Mouse (Mus musculus): ENCODE measurements around the gene Serpina11. TPM values are rescaled to one million over a fixed set of nuclear protein-coding genes. Genes with fewer than 3 reads are reported as not detected.
"Not testable (repeated sequence)": the region's sequence is repeated elsewhere in the genome, so short reads cannot be mapped to it uniquely, and the experiment has no call there.

Serpina11 gene
- polyA plus RNA-seq, 1 experiment from 2014 or later: not detected

- 75% methylated on average over 8 of the region's 8 CpGs for WGBS
- Histone ChIP-seq H3K4me2 (replicated peaks; ENCODE audit: low read depth) (no peak overlapping the region), H3K4me1 (replicated peaks; ENCODE audit: control insufficient read depth, insufficient read depth, low read length) (no peaks in the 10 kb centered on the region), H3K9ac (ENCODE audit: low read depth, low read length) (no peak overlapping the region), H3K27ac (ENCODE audit: low read depth, low read length) (no peak overlapping the region), H3K36me3 (ENCODE audit: control insufficient read depth, insufficient read depth) (no peaks in the 10 kb centered on the region), H3K4me3 (ENCODE audit: low read depth, low read length) (no peak overlapping the region), H3K27me3 (replicated peaks; ENCODE audit: control insufficient read depth, insufficient read depth, low read length) (no peaks in the 10 kb centered on the region), H3K9me3 (ENCODE audit: control insufficient read depth) (no peaks in the 10 kb centered on the region)
- no peak for ATAC-seq
- TF ChIP-seq CTCF (IDR thresholded peaks at IDR 0.05; ENCODE audit: low read depth): no peak
These were observed 26.9 kb downstream of the Serpina11 start for GRCm38 (mm10) chr12:103962860-103963259.

DNA sequence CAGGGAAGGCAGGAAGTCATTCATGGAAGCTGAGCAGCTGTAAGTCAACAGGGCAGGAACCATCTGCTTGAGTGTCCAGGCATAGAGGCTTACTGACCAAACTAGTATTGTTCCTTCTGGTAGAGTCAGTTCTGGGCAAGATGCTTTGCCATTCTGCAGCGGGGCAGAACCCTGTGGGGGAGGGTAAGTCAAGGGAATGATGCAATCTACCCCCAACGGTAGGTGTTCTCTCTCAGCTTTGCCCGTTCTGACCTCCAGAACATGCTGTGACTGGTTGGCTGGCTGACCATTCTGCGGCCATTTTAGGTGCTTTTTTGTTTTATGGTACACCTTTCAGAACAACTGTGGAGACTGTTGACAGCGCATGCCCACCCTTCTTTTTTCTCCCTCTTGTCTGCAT is 27.4 kb downstream of the Serpina11 start:
- Histone ChIP-seq H3K9me3 (ENCODE audit: control insufficient read depth) (no peaks in the 10 kb centered on the region), H3K4me2 (replicated peaks; ENCODE audit: low read depth) (no peak overlapping the region), H3K27me3 (replicated peaks; ENCODE audit: control insufficient read depth, insufficient read depth, low read length) (no peaks in the 10 kb centered on the region), H3K36me3 (ENCODE audit: control insufficient read depth, insufficient read depth) (no peaks in the 10 kb centered on the region), H3K27ac (ENCODE audit: low read depth, low read length) (no peak overlapping the region), H3K4me3 (ENCODE audit: low read depth, low read length) (no peak overlapping the region), H3K4me1 (replicated peaks; ENCODE audit: control insufficient read depth, insufficient read depth, low read length) (no peaks in the 10 kb centered on the region), H3K9ac (ENCODE audit: low read depth, low read length) (no peak overlapping the region)
- ATAC-seq: no peak
- TF ChIP-seq CTCF (IDR thresholded peaks at IDR 0.05; ENCODE audit: low read depth): no peak
- WGBS: 82% methylated on average over 5 of the region's 5 CpGs

DNA sequence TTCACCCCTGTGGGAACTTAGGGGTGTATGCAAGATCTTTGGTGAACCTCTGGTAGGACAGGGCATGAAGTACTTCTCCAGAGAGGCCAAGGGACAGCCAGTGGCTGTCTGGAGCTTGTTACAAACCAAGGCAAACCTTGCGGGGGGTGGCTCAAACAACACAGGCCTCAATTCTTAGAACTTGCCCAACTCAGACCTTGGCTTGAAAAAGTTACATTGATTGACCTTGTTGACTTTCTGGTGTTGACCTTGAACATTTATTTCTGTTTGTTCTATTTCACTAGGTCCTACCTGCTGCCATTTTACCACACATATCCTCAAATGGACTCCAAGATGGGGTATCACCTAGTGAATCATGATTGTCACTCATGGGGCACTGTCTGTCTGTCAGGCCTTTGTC is 28.0 kb downstream of the Serpina11 start:
- Histone ChIP-seq H3K9ac (ENCODE audit: low read depth, low read length) (no peak overlapping the region), H3K4me1 (replicated peaks; ENCODE audit: control insufficient read depth, insufficient read depth, low read length) (no peaks in the 10 kb centered on the region), H3K9me3 (ENCODE audit: control insufficient read depth) (no peaks in the 10 kb centered on the region), H3K27me3 (replicated peaks; ENCODE audit: control insufficient read depth, insufficient read depth, low read length) (no peaks in the 10 kb centered on the region), H3K4me3 (ENCODE audit: low read depth, low read length) (no peak overlapping the region), H3K27ac (ENCODE audit: low read depth, low read length) (no peak overlapping the region), H3K36me3 (ENCODE audit: control insufficient read depth, insufficient read depth) (no peaks in the 10 kb centered on the region), H3K4me2 (replicated peaks; ENCODE audit: low read depth) (no peak overlapping the region)
- no peak for ATAC-seq
- 100% methylated on average over 1 of the region's 1 CpGs for WGBS
- TF ChIP-seq CTCF (IDR thresholded peaks at IDR 0.05; ENCODE audit: low read depth): no peak

DNA sequence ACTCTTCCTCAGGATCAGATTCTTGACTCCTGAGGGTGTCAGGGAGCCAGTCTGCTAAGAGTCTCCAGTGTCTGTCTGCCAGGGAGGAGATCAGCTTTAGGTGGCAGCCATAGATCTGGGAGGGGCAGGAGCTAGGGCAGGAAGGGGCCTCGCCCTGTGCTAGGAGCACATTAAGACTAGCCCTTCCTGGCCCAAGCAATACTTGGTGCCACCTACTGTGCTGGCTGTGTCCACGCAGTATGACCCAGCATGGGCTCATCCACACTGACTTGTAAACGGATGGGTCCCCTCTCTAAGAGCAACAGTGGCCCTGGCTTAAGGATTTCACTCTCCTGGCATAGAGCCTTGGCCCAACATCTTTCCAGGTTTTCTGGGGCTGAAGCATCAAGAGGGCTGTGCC is 31.0 kb downstream of the Serpina11 start, which contains the start of gene Serpina1e:
Serpina1e (minus strand) TSS at position 178 of the 400 bp plus-strand sequence.
- no peak within 1 kb of the TSS for H3K9ac ChIP-seq (ENCODE audit: low read depth, low read length)
- H3K27ac ChIP-seq (ENCODE audit: low read depth, low read length): no peak within 1 kb of the TSS
- 61% methylated on average over 3 of the region's 3 CpGs for WGBS
- H3K36me3 ChIP-seq (ENCODE audit: control insufficient read depth, insufficient read depth): no peaks in the 10 kb centered on the region
- peak within 1 kb of the TSS; percentile 38 for H3K4me2 ChIP-seq (replicated peaks; ENCODE audit: low read depth)
- peak; percentile 58; the same call in 1 of the 2 replicates for ATAC-seq
- H3K4me3 ChIP-seq (ENCODE audit: low read depth, low read length): no peak within 1 kb of the TSS
- TF ChIP-seq CTCF (IDR thresholded peaks at IDR 0.05; ENCODE audit: low read depth): peak; percentile 55
- no peaks in the 10 kb centered on the region for H3K4me1 ChIP-seq (replicated peaks; ENCODE audit: control insufficient read depth, insufficient read depth, low read length)
- no peaks in the 10 kb centered on the region for H3K9me3 ChIP-seq (ENCODE audit: control insufficient read depth)
- no peaks in the 10 kb centered on the region for H3K27me3 ChIP-seq (replicated peaks; ENCODE audit: control insufficient read depth, insufficient read depth, low read length)

- ATAC-seq: peak; percentile 82
- not testable (repeated sequence) for H3K9ac ChIP-seq (ENCODE audit: low read depth, low read length); H3K9me3 ChIP-seq (ENCODE audit: control insufficient read depth); H3K4me1 ChIP-seq (replicated peaks; ENCODE audit: control insufficient read depth, insufficient read depth, low read length); H3K27ac ChIP-seq (ENCODE audit: low read depth, low read length); H3K4me2 ChIP-seq (replicated peaks; ENCODE audit: low read depth); H3K27me3 ChIP-seq (replicated peaks; ENCODE audit: control insufficient read depth, insufficient read depth, low read length); H3K4me3 ChIP-seq (ENCODE audit: low read depth, low read length); H3K36me3 ChIP-seq (ENCODE audit: control insufficient read depth, insufficient read depth)
- WGBS: 23% methylated on average over 2 of the region's 2 CpGs
These were observed 33.2 kb downstream of the Serpina11 start for GRCm38 (mm10) chr12:103956555-103956954.

GRCm38 (mm10) chr12:103952972-103953371 is 36.8 kb downstream of the Serpina11 start:
- not testable (repeated sequence) for H3K27ac ChIP-seq (ENCODE audit: low read depth, low read length); H3K9ac ChIP-seq (ENCODE audit: low read depth, low read length); H3K36me3 ChIP-seq (ENCODE audit: control insufficient read depth, insufficient read depth); H3K27me3 ChIP-seq (replicated peaks; ENCODE audit: control insufficient read depth, insufficient read depth, low read length); H3K4me1 ChIP-seq (replicated peaks; ENCODE audit: control insufficient read depth, insufficient read depth, low read length); ATAC-seq; H3K4me2 ChIP-seq (replicated peaks; ENCODE audit: low read depth); H3K9me3 ChIP-seq (ENCODE audit: control insufficient read depth); H3K4me3 ChIP-seq (ENCODE audit: low read depth, low read length)
- 61% methylated on average over 3 of the region's 3 CpGs for WGBS

DNA sequence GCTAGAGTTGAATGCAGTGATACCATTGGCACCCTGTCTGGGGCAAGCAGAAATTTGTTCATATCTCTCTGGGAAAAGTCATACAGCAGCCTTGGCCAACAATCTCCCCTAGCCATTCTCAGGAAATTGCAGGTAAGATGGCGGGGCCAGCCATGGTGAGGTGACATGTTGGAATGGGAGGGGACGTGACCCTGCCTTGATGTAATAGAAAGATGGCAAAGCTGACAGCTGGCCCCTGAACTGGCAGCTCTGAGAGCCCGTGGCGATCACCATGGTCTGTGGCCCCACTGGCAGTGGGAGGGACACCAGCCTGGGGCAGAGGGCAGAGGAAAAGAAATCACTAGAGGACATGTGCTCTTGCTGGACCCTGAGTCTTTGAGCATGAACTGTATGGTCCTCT is 43.5 kb downstream of the Serpina11 start:
- Histone ChIP-seq H3K4me2 (replicated peaks; ENCODE audit: low read depth) (no peak overlapping the region), H3K36me3 (ENCODE audit: control insufficient read depth, insufficient read depth) (no peaks in the 10 kb centered on the region), H3K4me1 (replicated peaks; ENCODE audit: control insufficient read depth, insufficient read depth, low read length) (no peaks in the 10 kb centered on the region), H3K27ac (ENCODE audit: low read depth, low read length) (no peak overlapping the region), H3K9ac (ENCODE audit: low read depth, low read length) (no peak overlapping the region), H3K4me3 (ENCODE audit: low read depth, low read length) (no peak overlapping the region), H3K9me3 (ENCODE audit: control insufficient read depth) (no peaks in the 10 kb centered on the region), H3K27me3 (replicated peaks; ENCODE audit: control insufficient read depth, insufficient read depth, low read length) (no peaks in the 10 kb centered on the region)
- 81% methylated on average over 4 of the region's 4 CpGs for WGBS
- no peak for TF ChIP-seq CTCF (IDR thresholded peaks at IDR 0.05; ENCODE audit: low read depth)
- no peak for ATAC-seq

Other genes starting within 250 kb of the Serpina11 start
- 6.6 and 6.9 TPM in 2 replicates for gene Serpina1d, start 216.4 kb downstream of the Serpina11 start, polyA plus RNA-seq (2015; fragmentation: Nextera tagmentation; extraction: Ambion mirVana)
- 34.2 and 45.6 TPM in 2 replicates for gene Serpina1b, start 159.6 kb downstream of the Serpina11 start, polyA plus RNA-seq (2015; fragmentation: Nextera tagmentation; extraction: Ambion mirVana)
- gene Serpina1a, start 126.4 kb downstream of the Serpina11 start, polyA plus RNA-seq (2015; fragmentation: Nextera tagmentation; extraction: Ambion mirVana): 67.1 and 71.2 TPM in 2 replicates
- gene Serpina1c, start 85.1 kb downstream of the Serpina11 start, polyA plus RNA-seq (2015; fragmentation: Nextera tagmentation; extraction: Ambion mirVana): 7.9 and 9.9 TPM in 2 replicates
- 177 and 211 TPM in 2 replicates for gene Serpina1e, start 31.0 kb downstream of the Serpina11 start, polyA plus RNA-seq (2015; fragmentation: Nextera tagmentation; extraction: Ambion mirVana)
- not detected in 2 replicates for gene Serpina9, start 23.8 kb upstream of the Serpina11 start, polyA plus RNA-seq (2015; fragmentation: Nextera tagmentation; extraction: Ambion mirVana)
- gene Serpina12, start 54.5 kb upstream of the Serpina11 start, polyA plus RNA-seq (2015; fragmentation: Nextera tagmentation; extraction: Ambion mirVana): not detected in 2 replicates
- 0.18 and 0.24 TPM in 2 replicates for gene Serpina5, start 111.2 kb upstream of the Serpina11 start, polyA plus RNA-seq (2015; fragmentation: Nextera tagmentation; extraction: Ambion mirVana)
- gene Serpina3a, start 122.8 kb upstream of the Serpina11 start, polyA plus RNA-seq (2015; fragmentation: Nextera tagmentation; extraction: Ambion mirVana): 0.09 and 0.21 TPM in 2 replicates
- gene Serpina3b, start 138.0 kb upstream of the Serpina11 start, polyA plus RNA-seq (2015; fragmentation: Nextera tagmentation; extraction: Ambion mirVana): not detected in 2 replicates
- gene Serpina3c, start 163.9 kb upstream of the Serpina11 start, polyA plus RNA-seq (2015; fragmentation: Nextera tagmentation; extraction: Ambion mirVana): 0.09 TPM in 1 of 2 replicates, not detected in the other
- gene Serpina3f, start 224.6 kb upstream of the Serpina11 start, polyA plus RNA-seq (2015; fragmentation: Nextera tagmentation; extraction: Ambion mirVana): 0.59 and 0.69 TPM in 2 replicates
- 5.2 and 6.1 TPM in 2 replicates for gene Serpina3g, start 246.3 kb upstream of the Serpina11 start, polyA plus RNA-seq (2015; fragmentation: Nextera tagmentation; extraction: Ambion mirVana)

Data from intestine, postnatal 0 days (tissue).